Mouse (Mus musculus) heart, postnatal 36 days (tissue): ENCODE results near the gene Rnh1. TPM values are rescaled to one million over a fixed set of nuclear protein-coding genes. Genes with fewer than 3 reads are reported as not detected.

ENCODE experiments used
- DNase-seq, 2 experiments: peaks; one replicate each; pipeline ENCODE4 v3.0.0; 2021 to 2022
- intact Hi-C: fragments of 180-260 bp; cut with DNase I; formaldehyde crosslinking; loops from one replicate; pipeline ENCODE4 v1.15.1; 2025
- total RNA-seq, 2 experiments: library from RNA; stranded (reverse); gene quantifications; 2 replicates each; pipeline ENCODE4 v1.2.3; 2021

Rnh1 gene
- total RNA-seq, 2 experiments from 2014 or later, result 66.8 to 67.8 TPM

DNA sequence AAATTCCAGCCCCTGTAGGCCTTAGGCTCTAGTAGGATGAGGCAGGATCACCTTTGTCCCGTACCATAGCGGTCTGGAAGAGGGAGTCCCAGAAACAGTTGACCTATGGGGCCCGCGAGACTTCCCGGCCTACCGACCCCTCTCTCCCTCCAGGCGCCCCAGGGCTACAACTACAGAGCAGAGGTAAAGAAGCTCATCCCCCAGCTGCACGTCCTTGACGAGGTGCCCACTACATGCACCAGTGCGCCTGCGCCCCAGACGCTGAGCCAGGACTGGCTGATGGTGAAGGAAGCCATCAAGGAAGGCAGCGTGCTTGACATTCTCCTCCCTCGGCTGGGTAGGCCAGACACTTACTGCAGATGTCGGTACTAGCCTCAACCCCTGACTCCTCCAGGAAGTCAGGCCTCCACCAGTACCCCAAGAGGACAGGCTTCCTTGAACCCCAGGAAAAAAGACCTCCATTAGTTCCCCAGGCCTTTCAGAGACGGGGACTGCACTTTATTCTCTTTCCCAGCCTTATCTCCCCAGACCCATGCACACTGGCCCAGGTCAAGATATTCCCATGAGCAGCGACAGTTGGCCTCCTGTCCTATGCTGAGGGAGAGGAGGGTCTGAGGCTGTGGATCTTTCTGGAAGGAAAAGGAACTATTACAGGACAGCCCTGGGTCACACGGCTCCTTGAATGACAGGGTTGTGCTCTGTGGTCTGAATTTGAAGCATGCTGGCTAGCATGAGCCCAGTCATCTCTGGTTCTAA, 33.7 kb upstream of the Rnh1 start:
- no peak for DNase-seq
- intact Hi-C loops, result no loop called here

DNA sequence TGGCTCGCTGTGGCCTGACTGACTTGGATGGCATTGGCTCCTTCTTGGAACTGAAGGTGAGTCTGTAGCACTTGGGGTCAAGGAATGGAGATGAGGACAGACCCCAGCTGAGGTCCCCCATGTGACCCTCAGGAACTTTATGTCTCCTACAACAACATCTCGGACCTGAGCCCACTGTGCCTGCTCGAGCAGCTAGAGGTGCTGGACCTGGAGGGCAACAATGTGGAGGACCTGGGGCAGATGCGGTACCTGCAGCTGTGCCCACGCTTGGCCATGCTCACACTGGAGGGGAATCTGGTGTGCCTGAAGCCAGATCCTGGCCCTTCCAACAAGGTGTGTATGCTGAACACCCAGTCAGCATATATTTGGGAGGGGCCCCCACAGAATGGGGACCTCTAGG, 32.8 kb upstream of the Rnh1 start:
- intact Hi-C loops, result no loop called here
- DNase-seq, result no peak

DNA sequence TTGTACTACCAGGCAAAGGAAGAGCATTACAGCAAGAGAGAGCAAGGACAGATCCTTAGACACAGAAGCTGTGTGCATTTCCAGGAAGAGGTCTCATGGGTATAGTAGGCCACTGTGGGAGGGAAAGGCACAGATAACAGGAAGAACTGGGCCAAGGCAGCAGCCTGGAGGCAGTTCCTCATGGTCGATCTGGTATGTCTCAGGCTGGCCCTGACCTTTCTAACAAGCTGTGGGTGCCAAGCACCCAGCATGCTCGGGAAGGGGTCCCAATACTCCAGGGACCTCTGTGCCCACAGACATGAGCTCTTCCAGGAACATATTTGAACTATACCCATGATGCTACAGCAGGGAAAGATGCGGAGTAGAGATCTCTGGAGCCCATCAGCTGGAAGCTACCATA, 31.9 kb upstream of the Rnh1 start:
- no peak for DNase-seq

DNA sequence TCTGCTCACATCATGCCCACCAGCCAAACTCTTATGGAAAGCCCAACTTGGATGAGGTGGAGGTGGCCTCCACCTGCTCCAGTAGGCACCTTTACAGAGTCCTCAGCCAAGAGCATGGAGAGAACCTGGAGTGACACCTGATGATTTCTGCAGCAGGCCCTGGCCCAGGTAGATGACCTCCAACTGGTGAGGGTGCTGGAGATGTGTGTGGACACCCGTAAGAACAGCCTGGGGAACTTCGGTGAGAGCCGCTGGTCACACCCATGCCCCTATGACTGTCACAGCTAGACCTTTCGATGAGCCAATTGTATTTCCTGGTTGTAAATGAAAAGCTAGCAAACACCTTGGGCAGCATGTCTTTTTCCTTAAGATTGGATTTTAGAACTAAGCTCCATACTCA, 25.5 kb upstream of the Rnh1 start:
- intact Hi-C loops, result no loop called here
- DNase-seq, result no peak

More for the DNA sequence above, 31.9 kb upstream of the Rnh1 start:
- intact Hi-C loops, result no loop called here

DNA sequence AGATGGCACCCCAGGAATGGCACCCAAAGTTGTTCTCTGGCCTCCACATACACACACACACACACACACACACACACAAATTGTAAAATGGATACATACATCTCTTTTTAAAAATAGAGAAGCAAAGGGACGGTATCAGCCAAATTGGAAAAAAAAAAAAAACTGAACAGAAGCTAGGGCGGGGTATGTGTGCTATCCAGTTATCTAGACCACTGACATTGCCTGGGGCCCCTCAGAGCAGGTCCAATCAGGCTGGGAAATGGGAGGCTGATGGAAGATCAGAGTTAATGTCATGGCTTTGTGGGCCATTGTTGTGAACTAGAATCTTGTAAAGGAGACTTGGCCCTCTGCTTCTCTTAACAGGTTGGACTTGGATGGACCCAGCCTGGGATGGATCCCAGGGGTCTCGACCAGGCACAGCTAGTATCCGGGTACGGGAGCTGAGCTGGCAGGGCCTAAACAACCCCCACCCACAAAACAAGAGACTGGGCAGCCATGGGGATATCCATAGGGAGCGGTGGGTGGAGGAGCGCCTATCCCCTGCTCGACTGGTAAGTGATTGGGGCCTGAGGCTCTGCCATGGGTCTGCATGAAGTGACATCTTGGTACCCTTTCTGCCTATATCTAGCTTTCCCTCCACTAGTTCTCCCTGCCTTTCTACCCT, 24.1 kb upstream of the Rnh1 start:
- DNase-seq, result no peak
- intact Hi-C loops, result no loop called here

DNA sequence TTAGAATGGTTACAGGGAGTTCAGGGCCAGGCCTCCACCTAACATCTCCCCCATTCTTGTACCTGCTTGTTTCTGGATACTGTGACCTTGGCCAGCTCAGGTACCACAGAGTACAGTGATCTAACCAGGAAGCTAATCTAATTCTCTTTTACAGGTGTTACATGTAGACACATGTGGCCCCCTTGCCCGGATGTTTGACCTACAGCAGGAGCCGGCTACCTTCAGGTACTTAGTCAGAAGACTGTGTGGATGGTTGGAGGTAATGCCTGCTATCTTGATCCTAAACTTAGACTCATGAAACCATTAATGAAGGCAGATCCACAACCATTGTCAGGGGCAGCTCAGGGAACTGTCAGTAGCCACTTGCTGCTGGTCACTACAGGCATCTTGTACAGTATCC, 23.1 kb upstream of the Rnh1 start:
- intact Hi-C loops, result no loop called here
- no peak for DNase-seq

DNA sequence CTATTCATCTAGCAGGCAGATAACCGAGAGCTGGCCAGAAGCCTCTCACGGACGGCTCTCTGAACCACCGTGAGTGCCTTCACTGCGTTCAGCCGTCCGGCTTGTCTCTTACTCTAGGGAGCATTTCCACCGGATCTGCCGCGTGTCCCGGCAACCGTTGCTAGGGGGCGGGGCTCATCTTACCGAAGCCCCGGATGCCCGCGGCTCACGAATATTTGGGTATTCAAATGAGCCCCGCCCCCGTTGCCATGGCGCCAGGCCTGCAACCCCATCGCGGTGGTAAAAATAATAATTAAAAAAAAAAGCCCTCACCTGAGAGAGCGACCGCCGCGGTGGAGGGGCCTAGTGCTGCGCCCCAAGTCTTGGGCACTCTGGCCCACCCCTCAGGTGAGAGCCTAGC, 22.2 kb upstream of the Rnh1 start:
- intact Hi-C loops, result loop anchor here (5.0 kb wide), 1 partner anchor 338 kb away; the partner anchor contains the start of genes Bet1l, Gm45785 and Ric8a
- DNase-seq, result peak; percentile 82 to 87

DNA sequence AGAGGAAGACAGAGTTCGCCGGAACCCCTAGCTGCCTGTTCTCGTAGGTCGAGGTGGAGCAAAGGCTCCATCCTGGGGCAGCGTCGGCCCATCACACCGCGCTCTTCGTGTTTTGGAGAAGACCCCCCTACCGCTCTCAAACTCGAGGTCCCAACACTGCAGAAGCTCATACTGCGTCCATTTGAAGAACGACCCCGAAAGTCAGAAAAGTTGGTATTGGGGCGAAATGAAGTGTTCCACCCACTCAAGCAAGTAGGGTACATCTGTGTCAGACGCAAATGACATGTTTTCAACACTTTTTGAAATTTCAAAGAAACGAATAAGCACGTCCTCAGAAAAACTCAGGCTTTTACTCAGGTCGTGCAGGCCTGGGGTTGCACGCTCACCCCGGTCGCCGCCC, 21.8 kb upstream of the Rnh1 start:
- intact Hi-C loops, result loop anchor here (5.0 kb wide), 1 partner anchor 337 kb away; the partner anchor contains the start of genes Bet1l, Gm45785 and Ric8a
- no peak for DNase-seq

DNA sequence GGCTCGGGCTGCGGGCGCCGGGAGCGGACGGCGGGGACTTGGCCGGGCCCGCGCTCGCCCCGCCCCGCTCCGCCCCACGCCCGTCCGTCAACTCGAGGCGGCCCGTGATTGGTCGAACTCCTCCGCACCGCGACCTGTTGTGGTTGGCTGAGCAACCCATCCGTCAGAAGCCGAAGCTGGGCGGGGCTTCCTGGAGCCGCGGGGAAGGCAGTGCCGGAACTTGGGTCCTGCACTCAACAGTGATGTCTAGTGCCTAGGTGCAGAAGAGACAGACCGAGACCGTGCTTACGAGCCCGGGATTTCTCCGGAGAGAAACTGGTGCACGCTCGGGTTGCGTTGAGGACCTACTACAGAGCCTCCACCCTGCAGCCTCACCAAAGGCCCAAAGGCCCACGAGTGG, 21.3 kb upstream of the Rnh1 start, which contains the start of the genes Hras and Lrrc56:
Gene Hras, minus strand, starts transcription at position 58 of the 400 bp plus-strand sequence.
Gene Lrrc56, plus strand, starts transcription at position 210 of the 400 bp plus-strand sequence.
- intact Hi-C loops, result loop anchor here (5.0 kb wide), 1 partner anchor 337 kb away; the partner anchor contains the start of genes Bet1l, Gm45785 and Ric8a
- peak; percentile 97 to 99 for DNase-seq

DNA sequence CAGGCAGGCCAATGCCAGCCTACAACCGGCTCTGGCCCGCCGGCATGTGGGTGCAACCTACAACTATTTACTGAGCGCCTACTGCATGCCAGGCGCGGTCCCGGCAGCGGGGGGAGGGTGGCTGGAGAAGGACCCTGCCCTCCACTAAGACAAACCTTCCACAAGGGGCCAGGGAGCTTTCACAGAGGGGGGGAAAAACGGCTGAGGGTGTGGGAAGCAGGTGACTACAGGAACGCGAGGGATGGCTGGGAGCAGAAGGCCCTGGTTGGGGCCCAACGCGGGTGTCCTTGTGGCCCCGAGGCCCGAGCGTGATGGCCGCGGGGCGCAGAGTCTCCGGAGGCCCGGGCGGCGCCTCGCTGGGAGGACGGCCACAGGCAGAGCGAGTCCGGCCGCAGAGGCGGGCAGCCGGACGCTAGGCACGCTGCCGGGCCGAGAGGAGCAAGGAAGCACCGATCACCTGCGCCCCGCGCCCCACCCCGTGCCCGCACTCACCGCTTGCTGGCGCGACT, 20.7 kb upstream of the Rnh1 start:
- intact Hi-C loops, result loop anchor here (5.0 kb wide), 1 partner anchor 336 kb away; the partner anchor contains the start of genes Bet1l, Gm45785 and Ric8a
- DNase-seq, result no peak

DNA sequence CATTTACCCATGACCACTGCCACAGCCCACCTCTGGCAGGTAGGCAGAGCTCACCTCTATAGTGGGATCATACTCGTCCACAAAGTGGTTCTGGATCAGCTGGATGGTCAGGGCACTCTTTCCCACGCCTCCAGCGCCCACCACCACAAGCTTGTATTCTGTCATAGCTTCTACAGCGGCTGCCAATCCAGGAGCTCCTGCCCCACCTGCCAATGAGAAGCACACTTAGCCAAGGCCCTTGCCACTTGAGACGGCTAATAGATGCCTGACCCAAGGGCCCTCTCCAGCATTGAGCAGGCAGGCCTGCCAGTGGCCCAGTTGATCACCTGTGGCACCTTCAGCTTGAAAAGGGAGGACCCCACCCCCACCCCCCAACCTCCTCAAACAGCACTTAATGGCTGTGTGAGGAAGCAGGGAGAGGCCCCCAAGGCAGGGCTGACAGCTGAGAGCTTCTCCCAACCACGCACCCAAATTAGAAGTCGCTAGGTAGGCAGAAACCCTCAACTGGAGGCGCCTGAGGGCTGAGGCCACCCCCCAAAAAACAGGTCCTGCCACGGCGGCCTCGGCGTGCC, 20.2 kb upstream of the Rnh1 start:
- DNase-seq, result no peak
- intact Hi-C loops, result loop anchor here (5.0 kb wide), 1 partner anchor 336 kb away; the partner anchor contains the start of genes Bet1l, Gm45785 and Ric8a

DNA sequence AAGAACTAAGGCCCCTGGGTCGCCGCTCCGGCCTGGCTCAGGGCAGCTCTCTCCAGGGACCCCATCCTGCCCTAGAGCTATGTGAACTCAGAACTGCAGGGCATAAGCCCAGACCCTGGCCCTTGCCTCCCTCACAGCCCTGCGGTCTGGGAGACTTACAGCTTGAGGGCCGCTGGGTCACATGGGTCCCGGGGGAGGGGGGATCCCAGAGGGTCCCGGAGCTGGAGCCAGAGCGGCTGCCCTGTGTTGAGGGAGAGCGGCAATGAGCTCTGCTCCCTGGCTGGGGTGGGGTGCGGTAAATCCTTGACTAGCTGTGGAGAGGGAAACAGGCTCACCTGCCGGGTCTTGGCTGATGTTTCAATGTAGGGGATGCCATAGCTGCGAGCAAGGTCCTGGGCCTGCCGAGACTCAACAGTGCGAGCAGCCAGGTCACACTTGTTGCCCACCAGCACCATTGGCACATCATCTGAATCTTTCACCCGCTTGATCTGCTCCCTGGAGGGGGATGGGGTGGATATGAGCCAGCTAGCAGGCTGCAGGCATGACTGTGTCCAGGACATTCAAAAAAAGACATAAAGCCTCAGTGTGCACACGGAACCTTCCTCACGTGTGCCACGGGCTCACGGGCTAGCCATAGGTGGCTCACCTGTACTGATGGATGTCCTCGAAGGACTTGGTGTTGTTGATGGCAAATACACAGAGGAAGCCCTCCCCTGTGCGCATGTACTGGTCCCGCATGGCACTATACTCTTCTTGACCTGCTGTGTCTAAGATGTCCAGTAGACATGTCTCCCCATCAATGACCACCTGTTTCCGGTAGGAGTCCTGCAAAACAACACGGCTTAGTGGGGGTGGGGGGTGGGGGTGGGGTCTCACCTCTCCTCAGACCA, 19.4 kb upstream of the Rnh1 start:
- intact Hi-C loops, result loop anchor here (5.0 kb wide), 1 partner anchor 335 kb away; the partner anchor contains the start of genes Bet1l, Gm45785 and Ric8a
- DNase-seq, result no peak

DNA sequence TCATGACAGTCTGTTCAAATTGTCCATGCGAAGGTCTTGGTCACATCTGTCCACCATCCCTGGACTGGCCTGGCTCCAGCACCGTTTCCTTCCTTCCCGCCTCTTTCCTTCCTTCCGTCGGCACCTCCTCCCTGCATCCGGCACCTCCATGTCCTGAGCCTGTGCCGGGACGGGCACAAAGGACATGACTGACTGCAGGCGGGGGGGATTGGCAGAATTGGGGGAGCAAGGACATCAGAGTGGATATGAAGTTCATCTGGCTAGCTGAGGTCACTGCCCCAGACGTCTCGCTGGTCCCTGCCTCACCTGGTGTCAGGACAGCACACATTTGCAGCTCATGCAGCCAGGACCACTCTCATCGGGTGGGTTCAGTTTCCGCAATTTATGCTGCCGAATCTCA, 18.4 kb upstream of the Rnh1 start:
- DNase-seq, result peak; percentile 31 to 37
- intact Hi-C loops, result loop anchor here (5.0 kb wide), 1 partner anchor 334 kb away; the partner anchor contains the start of genes Bet1l, Gm45785 and Ric8a

DNA sequence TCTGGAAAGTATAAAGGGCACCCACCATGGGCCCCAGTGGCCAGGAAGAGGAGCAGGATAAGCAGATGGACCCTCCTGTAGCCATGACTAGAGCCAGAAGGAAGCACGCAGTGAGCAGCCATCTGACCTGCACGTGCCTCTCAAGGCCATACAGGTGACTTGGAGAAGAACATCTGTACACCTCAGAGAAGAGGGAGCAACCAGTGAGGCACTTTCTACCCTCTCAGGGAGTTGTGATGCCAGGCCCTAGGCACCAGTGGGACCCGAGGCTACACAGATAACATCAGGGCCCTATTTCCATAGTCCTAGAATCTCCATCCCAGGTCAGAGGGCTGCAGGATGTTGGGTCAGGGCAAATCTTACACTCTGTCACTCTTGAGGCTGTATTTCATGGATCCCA, 17.6 kb upstream of the Rnh1 start:
- intact Hi-C loops, result loop anchor here (5.0 kb wide), 1 partner anchor 333 kb away; the partner anchor contains the start of genes Bet1l, Gm45785 and Ric8a
- no peak for DNase-seq

DNA sequence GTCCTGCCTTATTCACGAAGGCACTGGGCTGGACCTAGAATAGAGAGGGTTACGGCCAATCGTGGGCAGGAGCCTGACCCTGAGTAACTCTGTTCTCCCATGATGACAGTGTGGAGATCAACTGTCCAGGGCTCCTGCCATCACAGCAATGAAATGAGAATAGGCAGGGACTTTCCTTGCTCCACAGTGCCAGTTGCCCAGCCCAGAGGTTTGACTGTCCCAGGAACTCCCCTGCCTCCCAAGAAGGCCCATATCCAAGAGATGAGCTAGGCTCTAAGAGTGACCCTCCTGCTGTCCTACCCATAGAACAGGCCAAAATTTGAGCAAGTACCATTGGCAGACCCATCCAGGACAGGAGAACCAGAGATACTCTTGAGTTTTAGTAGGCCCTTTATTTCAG, 16.1 kb upstream of the Rnh1 start:
- DNase-seq, result no peak
- intact Hi-C loops, result no loop called here

DNA sequence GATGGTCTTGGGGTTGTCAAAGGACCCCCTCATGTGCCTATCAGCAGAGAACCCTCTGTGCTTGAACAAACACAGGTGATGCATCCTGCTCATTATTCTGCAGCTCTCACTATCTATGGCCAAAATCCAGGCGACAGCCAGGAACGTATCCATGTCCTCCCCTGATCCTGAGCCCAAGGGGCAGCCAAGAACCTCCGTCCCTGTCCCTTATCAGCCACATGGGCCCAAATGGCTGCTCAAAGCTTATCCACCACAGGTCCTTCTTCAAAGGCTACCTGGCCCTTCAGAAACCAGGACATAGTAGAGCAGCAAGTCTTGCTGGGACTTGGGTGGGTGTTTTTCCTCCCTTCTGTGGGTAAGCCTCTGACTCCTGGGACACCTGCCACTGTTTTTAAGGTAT, 15.5 kb upstream of the Rnh1 start:
- no peak for DNase-seq
- intact Hi-C loops, result no loop called here

DNA sequence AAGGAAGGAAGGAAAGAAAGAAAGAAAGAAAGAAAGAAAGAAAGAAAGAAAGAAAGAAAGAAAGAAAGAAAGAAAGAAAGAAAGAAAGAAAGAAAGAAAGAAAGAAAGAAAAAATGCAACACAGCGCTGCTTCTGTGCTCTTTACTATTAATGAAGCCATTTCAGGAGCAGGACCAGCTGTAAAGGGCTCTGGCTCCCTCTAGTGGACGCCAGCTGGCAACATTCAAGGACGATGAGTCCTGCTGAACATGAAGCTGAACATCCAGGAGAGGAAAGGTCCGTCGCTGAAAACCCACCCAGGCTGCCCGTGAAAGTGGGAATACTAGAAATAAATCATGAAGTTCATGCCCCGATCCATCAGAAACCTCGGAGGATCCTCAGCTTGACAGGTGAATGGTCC, 3.5 kb upstream of the Rnh1 start:
- intact Hi-C loops, result loop anchor here (1.0 to 5.0 kb wide), 4 partner anchors 84 to 268 kb away; no protein-coding TSS in a partner anchor
- DNase-seq, result peak; percentile 84 to 89

DNA sequence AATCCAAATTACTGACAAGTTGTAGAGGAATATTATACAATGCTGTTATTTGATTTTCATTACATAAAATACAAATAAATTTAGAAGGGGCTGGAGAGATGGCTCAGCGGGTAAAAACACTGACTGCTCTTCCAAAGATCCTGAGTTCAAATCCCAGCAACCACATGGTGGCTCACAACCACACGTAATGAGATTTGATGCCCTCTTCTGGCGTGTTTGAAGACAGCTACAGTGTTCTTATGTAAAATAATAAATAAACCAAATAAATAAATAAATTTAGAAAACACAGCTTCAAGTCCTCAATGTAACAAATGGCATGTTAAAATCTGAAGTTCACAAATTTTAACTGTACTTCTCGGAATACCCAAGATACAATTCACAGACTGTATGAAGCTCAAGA, 2.4 kb upstream of the Rnh1 start:
- intact Hi-C loops, result loop anchor here (1.0 to 5.0 kb wide), 3 partner anchors 103 to 168 kb away; no protein-coding TSS in a partner anchor
- DNase-seq, result no peak

DNA sequence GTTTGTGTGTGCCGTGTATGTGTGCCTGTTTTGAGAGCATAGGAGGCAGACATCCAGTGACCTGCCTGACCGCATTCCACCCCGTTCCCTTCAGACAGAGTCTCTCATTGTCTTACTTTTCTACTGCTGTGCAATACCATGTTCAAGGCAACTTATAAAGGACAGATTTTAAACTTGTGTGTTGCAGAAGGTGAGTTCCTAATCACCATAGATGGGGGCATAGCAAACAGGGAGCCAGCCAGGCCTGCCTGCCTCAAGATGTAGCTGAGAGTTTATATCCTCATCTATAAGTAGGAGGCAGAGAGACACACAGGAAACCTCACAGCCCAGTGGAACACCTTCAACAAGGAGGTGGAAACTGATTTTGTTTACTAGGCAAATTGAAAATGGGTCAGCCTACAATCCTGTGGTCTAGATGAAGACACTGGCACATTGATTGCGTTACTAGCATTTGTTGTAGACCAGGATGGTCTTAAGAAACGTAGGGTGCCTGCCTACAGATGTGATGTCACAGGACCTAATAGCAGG, 730 bp upstream of the Rnh1 start:
- no peak for DNase-seq
- intact Hi-C loops, result loop anchor here (5.0 kb wide), 2 partner anchors 216 to 326 kb away; partner anchors contain the start of genes Gm45717, Ifitm2, Odf3 and Scgb1c1
